ENCODE assay signal across 21 mouse cellular contexts in genomic region chr11:100839523-100839922, GRCm38 (mm10).
"Had no signal": no experiment of that assay in that cellular context is flagged by ENCODE, and none has a peak within 500 bp of the region (broad histone marks: within the 10 kb centered on the region; RNA-seq: fewer than 3 reads in every experiment).

No protein-coding gene starts in this region.

- DNase-seq: kidney, postnatal 25 days; layer of hippocampus, adult 9-11 months; lung, adult 2 months; lung, postnatal 14 days; lung, postnatal 4 days; retina, postnatal 1 day; right cerebral cortex, postnatal 25 days; spleen, adult 18-20 months; thymus, postnatal 25 days had no signal

- H3K4me3 ChIP-seq: layer of hippocampus, adult 2 months; limb, embryonic 10.5 days; limb, embryonic 13.5 days; liver, embryonic 15.5 days; midbrain, embryonic 10.5 days; midbrain, embryonic 13.5 days; myocyte; neural tube, embryonic 13.5 days; stomach, embryonic 15.5 days had no signal

- H3K27ac ChIP-seq: kidney, postnatal 0 days; layer of hippocampus, adult 2 months; limb, embryonic 10.5 days; limb, embryonic 13.5 days; liver, embryonic 15.5 days; midbrain, embryonic 10.5 days; midbrain, embryonic 13.5 days; neural tube, embryonic 13.5 days; stomach, embryonic 15.5 days had no signal

- ATAC-seq: midbrain, embryonic 13.5 days; midbrain, embryonic 16.5 days had no signal

- H3K9ac ChIP-seq: limb, embryonic 13.5 days; liver, embryonic 15.5 days; midbrain, embryonic 13.5 days; neural tube, embryonic 13.5 days; stomach, embryonic 15.5 days had no signal

- H3K27me3 ChIP-seq: limb, embryonic 13.5 days; liver, embryonic 15.5 days; midbrain, embryonic 13.5 days; neural tube, embryonic 13.5 days; stomach, embryonic 15.5 days had no signal

- H3K9me3 ChIP-seq: limb, embryonic 10.5 days; limb, embryonic 13.5 days; midbrain, embryonic 13.5 days; neural tube, embryonic 13.5 days; stomach, embryonic 15.5 days had no signal

- H3K4me2 ChIP-seq: limb, embryonic 13.5 days; liver, embryonic 11.5 days; liver, embryonic 15.5 days; midbrain, embryonic 13.5 days; neural tube, embryonic 13.5 days; stomach, embryonic 15.5 days had no signal

- H3K36me3 ChIP-seq: limb, embryonic 13.5 days; midbrain, embryonic 10.5 days; midbrain, embryonic 13.5 days; neural tube, embryonic 13.5 days; stomach, embryonic 15.5 days had no signal

- H3K4me1 ChIP-seq: midbrain, embryonic 10.5 days; midbrain, embryonic 13.5 days; stomach, embryonic 15.5 days had no signal
